Mouse (Mus musculus) left cerebral cortex, adult 2 months (tissue): ENCODE results near the gene Dtx3. TPM values are rescaled to one million over a fixed set of nuclear protein-coding genes. Genes with fewer than 3 reads are reported as not detected.

Experiments used
- DNase-seq, 2 experiments: peaks; one replicate each; pipeline ENCODE4 v3.0.0; 2021 to 2022; ENCODE audit warnings: low spot score in 2 of 2, mixed read lengths in 1 of 2; ENCODE audit errors: extremely low spot score in 1 of 2
- H3K27ac ChIP-seq: fragments of 200-600 bp; 2 replicates; pipeline ENCODE4 v1.8.1; 2022
- H3K4me3 ChIP-seq: fragments of 200-600 bp; 2 replicates; pipeline ENCODE4 v1.8.1; 2022
- CTCF ChIP-seq: fragments of 200-600 bp; IDR thresholded peaks from 2 replicates; pipeline ENCODE4 v1.8.1; 2022; ENCODE audit warnings: antibody characterized with exemption, mild to moderate bottlenecking, moderate library complexity
- intact Hi-C: fragments of 180-260 bp; cut with DNase I; formaldehyde crosslinking; loops from one replicate; pipeline ENCODE4 v1.15.1; 2025
- long read RNA-seq, 2 experiments: library from polyadenylated mRNA; stranded (forward); transcript quantifications; one replicate each; pipeline ENCODE4 v2.0.0; 2021; ENCODE audit warnings: borderline mapping rate in 2 of 2
- total RNA-seq, 2 experiments: library from RNA; stranded (reverse); gene quantifications; 2 replicates each; pipeline ENCODE4 v1.2.3; 2021

The Dtx3 gene
- 100 to 1,000 TPM; 207 to 223 TPM for total RNA-seq
- long read RNA-seq, experiment 1, transcript Dtx3-201 (6 exons, 1,944 nt), result major isoform, 88 of 219 reads
- long read RNA-seq, experiment 1, transcript Dtx3-204 (6 exons, 1,925 nt), result minor isoform, 14 of 219 reads
- long read RNA-seq, experiment 1, transcript Dtx3-202 (5 exons, 1,994 nt), result minor isoform, 49 of 219 reads
- long read RNA-seq, experiment 1, partial matches to known transcripts, result 50 of 219 reads
- long read RNA-seq, experiment 1, other reads (novel, unspliced or antisense), result 18 of 219 reads
- long read RNA-seq, experiment 2, transcript Dtx3-202 (5 exons, 1,994 nt), result major isoform, 82 of 221 reads
- long read RNA-seq, experiment 2, transcript Dtx3-201 (6 exons, 1,944 nt), result minor isoform, 69 of 221 reads
- long read RNA-seq, experiment 2, transcript Dtx3-204 (6 exons, 1,925 nt), result minor isoform, 7 of 221 reads
- long read RNA-seq, experiment 2, partial matches to known transcripts, result 42 of 221 reads
- long read RNA-seq, experiment 2, other reads (novel, unspliced or antisense), result 21 of 221 reads

DNA sequence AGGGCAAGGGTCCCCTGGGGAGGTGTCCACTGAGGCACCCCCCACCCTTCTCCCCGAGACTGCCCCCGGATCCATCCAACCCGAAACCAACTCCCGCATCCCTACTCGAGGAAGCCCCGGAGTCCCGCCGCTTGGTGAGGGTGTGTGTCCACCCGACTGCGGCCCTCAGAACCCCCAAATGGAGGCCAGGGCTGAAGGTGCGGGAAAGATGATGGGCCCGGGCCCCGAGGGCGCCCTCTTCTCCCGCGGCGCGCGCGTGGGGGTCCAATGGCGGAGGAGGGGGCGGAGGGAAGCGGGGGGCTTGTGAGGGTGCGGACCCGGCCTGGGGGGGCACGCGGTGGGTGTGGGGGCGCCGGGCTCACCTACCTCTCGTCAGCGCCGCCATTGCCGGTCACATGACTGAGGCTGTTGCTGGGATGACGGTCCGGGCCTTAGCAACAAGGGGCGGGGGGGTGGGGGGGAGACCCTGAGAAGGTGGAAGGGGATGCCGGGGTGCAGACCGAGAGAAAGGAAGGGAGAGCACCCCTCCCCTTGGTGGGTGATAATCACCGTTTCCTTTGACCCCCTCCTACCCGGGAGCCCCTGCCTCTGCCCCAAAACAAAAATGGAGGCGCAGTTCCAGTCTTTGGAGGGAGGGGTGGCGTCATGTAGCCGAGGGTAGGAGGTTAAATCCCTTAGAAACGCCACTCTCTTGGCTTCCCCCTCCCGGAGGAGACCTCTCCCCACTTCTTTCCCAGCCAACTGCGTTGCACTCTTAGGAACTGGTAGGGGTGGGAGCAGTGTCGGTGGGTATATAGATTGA, at the start of gene Dtx3:
Dtx3 (minus strand) TSS at position 401 of the 802 bp plus-strand sequence.
- intact Hi-C loops, result loop anchor here (1.0 kb wide), 1 partner anchor 15 kb away; no protein-coding TSS in a partner anchor
- no peak for TF ChIP-seq CTCF
- H3K4me3 ChIP-seq, result peak within 1 kb of the TSS; percentile 69
- peak in 1 of 2 experiments; percentile 66 for DNase-seq
- peak within 1 kb of the TSS; percentile 99 for H3K27ac ChIP-seq

GRCm38 (mm10) chr10:127238241-127238824, 42.8 kb upstream of the Dtx3 start:
- H3K4me3 ChIP-seq, result no peak overlapping the region
- H3K27ac ChIP-seq, result no peak overlapping the region
- intact Hi-C loops, result no loop called here
- no peak for TF ChIP-seq CTCF
- DNase-seq, result no peak

DNA sequence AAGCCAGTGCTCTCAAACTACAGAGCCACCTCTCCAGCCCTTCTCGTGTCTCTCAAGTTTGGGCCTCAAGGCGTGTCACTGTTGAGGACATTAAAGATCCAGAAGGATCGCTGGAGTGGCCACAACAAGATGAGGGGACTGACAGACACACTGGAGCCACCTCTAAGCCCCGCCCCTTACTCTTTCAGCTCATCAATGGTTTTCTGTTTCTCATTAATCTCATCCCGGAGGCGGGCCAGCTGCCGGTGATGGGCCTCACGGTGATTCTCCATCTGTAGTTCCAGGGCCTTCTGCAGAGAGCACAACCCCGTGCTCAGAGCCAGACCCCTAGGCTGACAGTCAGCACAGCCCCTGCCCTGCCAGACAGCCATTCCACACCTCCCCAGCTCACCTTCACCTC, 41.0 kb upstream of the Dtx3 start:
- H3K27ac ChIP-seq, result no peak overlapping the region
- no peak for DNase-seq
- no peak for TF ChIP-seq CTCF
- no peak overlapping the region for H3K4me3 ChIP-seq
- intact Hi-C loops, result no loop called here

- Histone ChIP-seq H3K4me3 (no peak overlapping the region), H3K27ac (no peak overlapping the region)
- peak; percentile 30 for TF ChIP-seq CTCF
- no peak for DNase-seq
- intact Hi-C loops, result no loop called here
These were observed 37.6 kb upstream of the Dtx3 start for GRCm38 (mm10) chr10:127233141-127233540.

- intact Hi-C loops, result no loop called here
- DNase-seq, result no peak
- Histone ChIP-seq H3K27ac (no peak overlapping the region), H3K4me3 (no peak overlapping the region)
- no peak for TF ChIP-seq CTCF
These were observed 36.2 kb upstream of the Dtx3 start for GRCm38 (mm10) chr10:127231741-127232140.

DNA sequence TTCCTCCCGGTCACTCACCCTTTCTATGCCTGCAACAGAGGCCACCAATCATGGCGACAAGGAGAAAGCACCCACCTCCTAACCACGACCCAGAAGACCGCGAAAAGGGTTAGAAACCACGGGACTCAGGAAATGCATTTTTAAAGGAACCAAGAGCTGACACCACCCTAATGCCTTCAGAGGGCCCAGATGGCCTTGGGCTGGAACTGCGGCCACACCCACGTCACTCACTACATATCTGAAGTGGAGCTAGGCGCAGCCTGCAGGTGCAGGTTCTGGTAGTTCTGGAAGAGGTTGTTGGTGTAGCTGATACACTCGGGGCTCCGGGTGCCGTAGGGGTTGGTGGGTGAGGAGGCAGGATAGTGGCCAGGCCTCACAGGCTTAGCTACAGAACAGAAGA, 35.2 kb upstream of the Dtx3 start:
- TF ChIP-seq CTCF, result no peak
- no peak for DNase-seq
- H3K4me3 ChIP-seq, result no peak overlapping the region
- intact Hi-C loops, result no loop called here
- no peak overlapping the region for H3K27ac ChIP-seq

DNA sequence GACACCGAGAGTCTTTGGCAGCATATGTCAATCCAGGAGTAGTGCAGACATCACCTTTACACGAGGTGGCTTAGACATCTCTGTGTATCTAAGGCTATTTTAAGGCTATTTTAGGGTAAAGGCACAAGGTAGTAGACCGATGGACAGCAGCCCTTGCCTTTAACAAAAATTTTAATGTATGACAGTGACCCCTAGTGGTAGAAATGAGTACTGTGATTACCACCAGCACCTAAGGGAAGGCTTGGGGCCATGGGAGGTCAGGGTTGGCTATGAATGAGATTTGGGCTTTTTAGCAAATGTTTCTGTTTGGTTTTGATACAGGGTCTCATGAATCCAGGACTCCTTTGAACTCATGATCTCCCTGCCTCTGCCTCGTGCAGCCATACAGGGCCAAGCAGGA, 33.4 kb upstream of the Dtx3 start:
- peak; percentile 93 for TF ChIP-seq CTCF
- intact Hi-C loops, result loop anchor here (2.0 kb wide), 1 partner anchor 52 kb away; no protein-coding TSS in a partner anchor
- H3K27ac ChIP-seq, result peak overlapping the region; percentile 47; the same call in 1 of the 2 replicates
- no peak overlapping the region for H3K4me3 ChIP-seq
- no peak for DNase-seq

DNA sequence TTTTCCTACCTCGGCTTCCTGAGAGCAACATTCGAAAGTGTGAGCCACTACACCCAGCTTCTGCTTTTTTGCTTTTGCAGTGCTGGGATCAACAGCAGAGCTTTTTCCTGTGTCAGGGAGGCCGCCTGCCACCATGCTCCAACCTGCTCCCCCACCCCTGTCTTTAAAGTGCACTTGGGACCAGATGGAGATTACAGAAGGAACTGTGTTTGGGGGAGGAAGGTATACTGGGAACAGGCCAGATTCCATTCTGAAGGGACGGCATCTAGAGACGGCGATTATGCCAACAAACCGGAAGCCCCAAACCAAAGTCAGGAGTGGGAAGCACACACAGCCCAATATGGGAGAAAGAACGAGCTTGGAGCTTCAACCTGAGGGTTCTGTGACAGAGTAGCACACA, 31.6 kb upstream of the Dtx3 start:
- intact Hi-C loops, result loop anchor here (2.0 kb wide), 2 partner anchors 16 to 38 kb away; partner anchors contain the start of gene Pip4k2c
- no peak for DNase-seq
- Histone ChIP-seq H3K4me3 (no peak overlapping the region), H3K27ac (peak overlapping the region; percentile 33)
- TF ChIP-seq CTCF, result no peak

- intact Hi-C loops, result loop anchor here (1.0 to 2.0 kb wide), 3 partner anchors 16 to 104 kb away; partner anchors contain the start of gene Pip4k2c
- TF ChIP-seq CTCF, result peak; percentile 46
- H3K27ac ChIP-seq, result peak overlapping the region; percentile 33
These were observed 30.9 kb upstream of the Dtx3 start for GRCm38 (mm10) chr10:127226318-127226895.

GRCm38 (mm10) chr10:127225732-127226131, 30.2 kb upstream of the Dtx3 start:
- H3K4me3 ChIP-seq, result no peak overlapping the region
- intact Hi-C loops, result loop anchor here (1.0 to 2.0 kb wide), 3 partner anchors 15 to 103 kb away; partner anchors contain the start of gene Pip4k2c
- TF ChIP-seq CTCF, result no peak; the same call in 1 of the 2 replicates
- DNase-seq, result peak in 1 of 2 experiments; percentile 59
- H3K27ac ChIP-seq, result peak overlapping the region; percentile 49; the same call in 1 of the 2 replicates

More at GRCm38 (mm10) chr10:127226318-127226895, 30.9 kb upstream of the Dtx3 start:
- DNase-seq, result no peak
- H3K4me3 ChIP-seq, result no peak overlapping the region

GRCm38 (mm10) chr10:127225213-127225612, 29.7 kb upstream of the Dtx3 start:
- Histone ChIP-seq H3K27ac (peak overlapping the region; percentile 49), H3K4me3 (no peak overlapping the region)
- intact Hi-C loops, result no loop called here
- DNase-seq, result no peak
- no peak for TF ChIP-seq CTCF
